Comparison of ENCODE assay signal across 8 mouse cellular contexts in genomic region chr9:36767203-36768143, GRCm38 (mm10). TPM values are rescaled to one million over a fixed set of nuclear protein-coding genes. Genes with fewer than 3 reads are reported as not detected.
DNase-seq lines count a peak whose midpoint lies in the region; ATAC-seq and TF ChIP-seq lines count a peak whose summit lies in the region.

Gene Stt3a (minus strand): TSS chr9:36767679.

- TF ChIP-seq CTCF in heart, adult 2 months (IDR thresholded peaks at IDR 0.05): no peak

- H3K79me2 ChIP-seq in heart, adult 2 months (replicated peaks; ENCODE audit: control insufficient read depth, insufficient read depth, low read length): peaks cover 5% of the 10 kb centered on the region

- peaks cover 26% of the 10 kb centered on the region for H3K36me3 ChIP-seq in embryonic facial prominence, embryonic 14.5 days (ENCODE audit: control insufficient read depth, insufficient read depth, low read length)
- H3K36me3 ChIP-seq in heart, adult 2 months (ENCODE audit: control insufficient read depth, insufficient read depth, low read length): peaks cover 4% of the 10 kb centered on the region
- peaks cover 20% of the 10 kb centered on the region for H3K36me3 ChIP-seq in limb, embryonic 13.5 days
- H3K36me3 ChIP-seq in midbrain, embryonic 16.5 days (ENCODE audit: control insufficient read depth, insufficient read depth, low read length): peaks cover 4% of the 10 kb centered on the region; the same call in 1 of the 2 replicates

- H3K27ac ChIP-seq in embryonic facial prominence, embryonic 14.5 days (replicated peaks; ENCODE audit: low read depth, low read length): peak within 1 kb of the TSS; percentile 97
- H3K27ac ChIP-seq in heart, adult 2 months: peak within 1 kb of the TSS; percentile 96
- H3K27ac ChIP-seq in limb, embryonic 13.5 days: peak within 1 kb of the TSS; percentile 93
- H3K27ac ChIP-seq in midbrain, embryonic 16.5 days (ENCODE audit: low read length): peak within 1 kb of the TSS; percentile 89

- TF ChIP-seq POLR2A in heart, adult 2 months (IDR thresholded peaks at IDR 0.05; ENCODE audit: insufficient read depth, low read depth, low read length): peak; percentile 88

- H3K9ac ChIP-seq in embryonic facial prominence, embryonic 14.5 days (ENCODE audit: low read depth, low read length): peak within 1 kb of the TSS; percentile 91
- peak within 1 kb of the TSS; percentile 85 for H3K9ac ChIP-seq in heart, adult 2 months (ENCODE audit: low read depth, low read length)
- peak within 1 kb of the TSS; percentile 93 for H3K9ac ChIP-seq in limb, embryonic 13.5 days
- H3K9ac ChIP-seq in midbrain, embryonic 16.5 days (ENCODE audit: low read depth, low read length): peak within 1 kb of the TSS; percentile 85

- ATAC-seq in embryonic facial prominence, embryonic 14.5 days (ENCODE audit: low read depth): peak; percentile 100
- peak; percentile 100 for ATAC-seq in limb, embryonic 13.5 days (ENCODE audit: low FRiP score, low read depth)
- peak; percentile 100 for ATAC-seq in midbrain, embryonic 16.5 days

- H3K27me3 ChIP-seq in embryonic facial prominence, embryonic 14.5 days (replicated peaks; ENCODE audit: control insufficient read depth, insufficient read depth, low read length): no peaks in the 10 kb centered on the region
- no peaks in the 10 kb centered on the region for H3K27me3 ChIP-seq in heart, adult 2 months (ENCODE audit: control insufficient read depth, insufficient read depth, low read length)
- H3K27me3 ChIP-seq in limb, embryonic 13.5 days: no peaks in the 10 kb centered on the region
- H3K27me3 ChIP-seq in midbrain, embryonic 16.5 days (ENCODE audit: control insufficient read depth, insufficient read depth, low read depth, low read length): no peaks in the 10 kb centered on the region

- intact Hi-C loops in heart, adult 2 months (cut with DNase I): loop anchor here (2.0 kb wide), 2 partner anchors 29 to 41 kb away; partner anchors contain the start of genes Chek1 and Ei24

- H3K9me3 ChIP-seq in embryonic facial prominence, embryonic 14.5 days (ENCODE audit: control insufficient read depth, low read length): no peaks in the 10 kb centered on the region
- H3K9me3 ChIP-seq in limb, embryonic 13.5 days: no peaks in the 10 kb centered on the region
- H3K9me3 ChIP-seq in midbrain, embryonic 16.5 days (replicated peaks; ENCODE audit: control insufficient read depth, low read length, poor library complexity, severe bottlenecking): no peaks in the 10 kb centered on the region

- WGBS in embryonic facial prominence, embryonic 14.5 days: under 1% methylated on average over 59 of the region's 60 CpGs
- WGBS in heart, adult 2 months: under 1% methylated on average over 60 of the region's 60 CpGs
- WGBS in limb, embryonic 13.5 days: under 1% methylated on average over 60 of the region's 60 CpGs
- under 1% methylated on average over 60 of the region's 60 CpGs for WGBS in midbrain, embryonic 16.5 days

- peak within 1 kb of the TSS; percentile 83 for H3K4me2 ChIP-seq in embryonic facial prominence, embryonic 14.5 days (ENCODE audit: low read depth, low read length)
- H3K4me2 ChIP-seq in limb, embryonic 13.5 days (replicated peaks): peak within 1 kb of the TSS; percentile 91
- peak within 1 kb of the TSS; percentile 87 for H3K4me2 ChIP-seq in midbrain, embryonic 16.5 days (ENCODE audit: low read length)

- peaks cover 11% of the 10 kb centered on the region; the same call in 1 of the 2 replicates for H3K4me1 ChIP-seq in embryonic facial prominence, embryonic 14.5 days (ENCODE audit: control insufficient read depth, insufficient read depth, low read length)
- peaks cover 1% of the 10 kb centered on the region for H3K4me1 ChIP-seq in heart, adult 2 months (ENCODE audit: control insufficient read depth, insufficient read depth, low read length)
- peaks cover 13% of the 10 kb centered on the region for H3K4me1 ChIP-seq in limb, embryonic 13.5 days
- peaks cover 24% of the 10 kb centered on the region for H3K4me1 ChIP-seq in midbrain, embryonic 16.5 days (ENCODE audit: control insufficient read depth, insufficient read depth, low read length)

- TF ChIP-seq EP300 in heart, adult 2 months (IDR thresholded peaks at IDR 0.05; ENCODE audit: insufficient read depth, low read depth, low read length): peak; percentile 88

- H3K4me3 ChIP-seq in embryonic facial prominence, embryonic 14.5 days (ENCODE audit: low read depth, low read length): peak within 1 kb of the TSS; percentile 98
- H3K4me3 ChIP-seq in heart, adult 2 months: peak within 1 kb of the TSS; percentile 93
- H3K4me3 ChIP-seq in limb, embryonic 13.5 days: peak within 1 kb of the TSS; percentile 100
- peak within 1 kb of the TSS; percentile 99 for H3K4me3 ChIP-seq in midbrain, embryonic 16.5 days (ENCODE audit: low read depth, low read length)

- DNase-seq in 3T3-L1 (ENCODE audit: low read depth, low spot score): peak; percentile 100
- DNase-seq in adrenal gland, postnatal 4 days (ENCODE audit: low spot score in 2 of 2): peak; percentile 76 to 90
- DNase-seq in embryonic facial prominence, embryonic 14.5 days (ENCODE audit: low spot score): peak; percentile 100
- DNase-seq in heart, adult 2 months: peak; percentile 96 to 100
- DNase-seq in kidney, adult 8-10 months: peak; percentile 99
- DNase-seq in spleen, postnatal 10 days (ENCODE audit: low spot score in 2 of 2): peak; percentile 89 to 98

RNA-seq across cellular contexts. Expression of gene Stt3a, which starts in this region (rescaled TPM):
- total RNA-seq in adrenal gland, postnatal 4 days (2021): 100 to 1,000 TPM; 256 to 282 TPM
- polyA plus RNA-seq in embryonic facial prominence, embryonic 14.5 days (2014; fragmentation: Nextera tagmentation; extraction: Ambion mirVana): 249 and 264 TPM in 2 replicates
- total RNA-seq in heart, adult 2 months (2021): 10 to 100 TPM; 59.6 to 71.0 TPM
- 77.4 and 183 TPM in 2 replicates for polyA plus RNA-seq in heart, adult 2 months (2012; rRNA removed)
- 286 and 293 TPM in 2 replicates for polyA plus RNA-seq in limb, embryonic 13.5 days (2015; fragmentation: Nextera tagmentation; extraction: Ambion mirVana)
- 85.1 and 89.0 TPM in 2 replicates for polyA plus RNA-seq in midbrain, embryonic 16.5 days (2015; fragmentation: Nextera tagmentation; extraction: Ambion mirVana)

Comparison
In these comparisons a context has a peak if more than half of its experiments do, and no peak if none do; other contexts are left out.
1. Peak in every context shown above with its lines: DNase-seq, ATAC-seq, H3K4me3 ChIP-seq and H3K27ac ChIP-seq.